Mouse (Mus musculus) spleen, adult 18-20 months (tissue): ENCODE data around the gene Pwp2.
"Not testable (repeated sequence)": the region's sequence is repeated elsewhere in the genome, so short reads cannot be mapped to it uniquely, and the experiment has no call there.

Experiments used
- DNase-seq, 2 experiments: peaks; one replicate each; pipeline ENCODE4 v3.0.0; 2022; ENCODE audit warnings: mixed read lengths in 2 of 2

Pwp2 gene

GRCm38 (mm10) chr10:78139572-78140250 is 45.2 kb downstream of the Pwp2 start:
- DNase-seq = no peak

DNA sequence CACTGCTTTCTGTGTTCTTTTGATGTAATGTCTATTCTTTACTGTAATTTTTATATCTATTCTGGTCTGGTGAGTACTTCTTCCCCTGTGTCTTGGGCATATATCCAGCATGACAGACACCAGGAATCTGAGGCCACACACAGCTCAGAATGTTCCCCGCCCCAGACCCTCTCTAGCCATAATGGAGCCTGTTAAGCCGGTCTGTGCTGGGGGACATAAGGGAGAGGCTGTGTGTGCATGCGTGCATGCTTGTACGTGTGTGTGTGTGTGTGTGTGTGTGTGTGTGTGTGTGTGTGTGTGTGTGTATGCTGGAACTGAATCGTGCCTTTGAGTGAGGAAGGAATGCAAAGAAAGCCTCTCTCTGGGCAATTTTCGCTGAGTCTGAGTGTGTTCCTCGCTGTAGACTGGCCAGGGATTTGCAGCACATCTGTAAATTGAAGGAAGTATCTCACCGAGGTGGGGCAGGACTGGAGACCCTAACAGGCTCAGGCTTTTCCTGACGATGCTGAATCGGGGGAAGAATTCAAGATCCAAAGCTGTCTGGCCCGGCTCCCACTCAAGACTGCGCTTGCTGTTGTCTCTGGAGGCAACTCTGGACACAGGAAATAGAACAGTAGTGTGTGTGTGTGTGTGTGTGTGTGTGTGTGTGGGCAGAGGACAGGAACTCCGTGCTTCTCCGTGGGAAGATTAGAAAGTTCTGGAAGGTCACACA is 46.0 kb downstream of the Pwp2 start:
- no peak for DNase-seq

GRCm38 (mm10) chr10:78137191-78137590 is 47.8 kb downstream of the Pwp2 start:
- DNase-seq = no peak

- DNase-seq = no peak
Observed at GRCm38 (mm10) chr10:78135947-78136346, 49.0 kb downstream of the Pwp2 start.

DNA sequence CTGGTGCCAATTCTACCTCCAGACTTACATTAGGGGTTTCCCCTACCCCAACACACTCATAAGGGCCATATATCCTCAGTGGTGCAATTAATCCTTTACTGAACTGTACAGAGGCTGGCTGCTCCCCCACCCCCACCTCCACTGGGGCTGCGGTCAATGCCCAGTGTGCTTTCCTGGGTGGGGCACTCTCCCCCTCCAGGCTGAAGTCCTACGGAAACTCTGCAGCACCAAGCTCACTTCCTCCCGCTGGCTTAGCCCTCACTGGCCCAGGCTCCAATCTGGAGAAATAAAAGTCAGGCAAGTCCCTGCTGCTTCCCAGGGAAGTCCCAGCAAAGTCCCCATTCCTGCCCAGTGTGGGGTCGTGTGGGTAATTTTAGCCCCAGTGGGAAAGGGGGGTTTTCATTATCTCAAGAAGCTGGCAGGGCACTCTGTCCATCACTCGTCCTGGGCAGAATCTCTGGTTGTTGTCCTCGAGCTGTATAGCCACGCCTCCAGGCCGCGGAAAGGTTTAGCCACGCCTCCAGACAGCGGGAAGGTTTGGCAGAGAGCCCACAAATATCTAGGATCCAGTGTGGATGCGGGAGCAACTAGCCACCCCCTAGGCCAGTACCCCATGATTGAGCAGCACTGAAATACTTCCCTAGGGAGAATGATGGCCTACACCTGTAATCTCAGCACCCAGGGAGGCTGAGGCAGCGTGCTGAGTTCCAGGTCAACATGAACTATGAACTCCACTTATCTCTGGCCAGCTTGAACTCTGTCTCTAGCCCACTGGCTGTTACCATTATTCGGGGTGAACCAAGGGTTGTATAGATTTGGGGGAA is 49.8 kb downstream of the Pwp2 start:
- peak; percentile 40 to 48 for DNase-seq

- peak in 1 of 2 experiments; percentile 37 for DNase-seq
Observed at GRCm38 (mm10) chr10:78134400-78134799, 50.5 kb downstream of the Pwp2 start.

DNA sequence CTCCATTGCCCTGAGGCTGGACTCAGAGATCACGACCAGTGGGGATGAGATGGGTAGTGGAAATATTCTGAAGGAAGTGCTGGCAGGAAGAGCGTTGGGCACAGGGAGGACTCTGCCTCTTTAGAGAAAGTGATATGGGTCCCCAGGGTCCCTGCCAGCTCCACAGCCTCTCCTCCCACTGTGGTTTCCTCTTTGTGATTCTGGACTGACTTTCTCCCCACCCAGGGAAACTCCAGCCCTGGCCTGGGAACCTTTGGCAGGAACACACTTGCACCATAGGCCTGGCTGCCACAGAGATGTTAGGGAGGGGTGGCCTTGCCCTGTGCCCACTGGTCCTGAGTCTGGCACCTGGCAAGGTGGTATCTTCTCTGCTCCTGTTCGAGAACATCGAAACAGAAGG is 55.0 kb downstream of the Pwp2 start:
- no peak for DNase-seq

- DNase-seq = no peak
Observed at GRCm38 (mm10) chr10:78129423-78129822, 55.5 kb downstream of the Pwp2 start.

- no peak for DNase-seq
Observed at GRCm38 (mm10) chr10:78128647-78129046, 56.3 kb downstream of the Pwp2 start.

DNA sequence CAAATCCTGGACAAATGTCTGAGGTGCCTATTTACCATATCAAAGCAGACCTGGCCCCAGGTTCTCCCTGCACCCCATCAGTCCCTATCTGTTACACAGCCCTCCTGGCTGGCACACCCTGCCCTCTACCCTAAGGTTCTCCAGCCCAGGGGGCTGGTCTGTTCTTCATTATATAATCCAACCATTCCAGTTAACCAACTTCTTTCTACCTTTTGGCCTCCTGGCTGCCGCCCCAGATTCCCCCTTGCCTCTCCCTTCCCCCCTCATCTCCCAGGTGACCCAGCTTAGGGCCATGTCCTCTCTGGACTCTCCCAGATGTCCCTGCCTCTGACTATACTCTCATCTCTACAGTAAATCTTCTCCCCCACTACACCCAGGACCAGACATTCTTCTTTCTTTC is 57.0 kb downstream of the Pwp2 start:
- DNase-seq = no peak

GRCm38 (mm10) chr10:78127046-78127870 is 57.7 kb downstream of the Pwp2 start:
- no peak for DNase-seq

GRCm38 (mm10) chr10:78126311-78126710 is 58.6 kb downstream of the Pwp2 start:
- no peak for DNase-seq

GRCm38 (mm10) chr10:78125061-78125460 is 59.9 kb downstream of the Pwp2 start:
- not testable (repeated sequence) for DNase-seq

GRCm38 (mm10) chr10:78124137-78124536 is 60.8 kb downstream of the Pwp2 start:
- not testable (repeated sequence) for DNase-seq
